Mouse (Mus musculus) heart, adult 11 months (tissue): ENCODE results near the gene Cfap157.

ENCODE experiments used
- DNase-seq: peaks from one replicate; pipeline ENCODE4 v3.0.0; 2022

Cfap157 gene

DNA sequence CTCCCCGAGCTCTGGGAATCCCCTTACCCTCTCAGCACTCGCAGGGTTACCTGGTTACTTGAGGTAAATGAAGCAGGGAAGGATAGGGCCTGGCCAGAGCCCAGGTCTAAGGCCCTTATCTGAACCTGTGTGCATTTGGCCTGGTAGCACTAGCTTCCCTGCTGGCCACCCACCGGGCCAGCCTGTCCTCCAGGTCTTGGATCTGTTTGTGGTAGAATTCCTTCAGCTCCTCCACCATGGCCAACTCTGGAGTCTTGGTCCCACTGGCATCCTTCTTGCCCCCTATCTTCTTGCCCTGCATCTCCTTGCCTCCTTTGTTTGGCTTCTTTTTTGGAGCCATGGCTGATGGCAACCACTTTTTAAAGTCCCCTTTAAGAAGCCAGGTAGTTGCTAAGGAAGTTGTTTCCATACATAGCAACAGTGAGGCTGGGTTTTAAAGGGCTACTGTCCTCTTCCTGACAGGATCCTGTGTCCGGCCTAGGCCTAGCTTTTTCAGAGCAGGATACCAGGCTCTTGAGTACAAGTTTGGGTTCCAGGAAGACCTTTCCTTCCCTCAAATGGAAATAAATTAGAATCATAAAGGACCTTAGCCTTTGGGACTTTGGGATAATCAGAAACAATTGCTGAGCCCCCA, at the start of gene Cfap157:
Cfap157 (minus strand) TSS at position 381 of the 634 bp plus-strand sequence.
- peak; percentile 93 for DNase-seq

DNA sequence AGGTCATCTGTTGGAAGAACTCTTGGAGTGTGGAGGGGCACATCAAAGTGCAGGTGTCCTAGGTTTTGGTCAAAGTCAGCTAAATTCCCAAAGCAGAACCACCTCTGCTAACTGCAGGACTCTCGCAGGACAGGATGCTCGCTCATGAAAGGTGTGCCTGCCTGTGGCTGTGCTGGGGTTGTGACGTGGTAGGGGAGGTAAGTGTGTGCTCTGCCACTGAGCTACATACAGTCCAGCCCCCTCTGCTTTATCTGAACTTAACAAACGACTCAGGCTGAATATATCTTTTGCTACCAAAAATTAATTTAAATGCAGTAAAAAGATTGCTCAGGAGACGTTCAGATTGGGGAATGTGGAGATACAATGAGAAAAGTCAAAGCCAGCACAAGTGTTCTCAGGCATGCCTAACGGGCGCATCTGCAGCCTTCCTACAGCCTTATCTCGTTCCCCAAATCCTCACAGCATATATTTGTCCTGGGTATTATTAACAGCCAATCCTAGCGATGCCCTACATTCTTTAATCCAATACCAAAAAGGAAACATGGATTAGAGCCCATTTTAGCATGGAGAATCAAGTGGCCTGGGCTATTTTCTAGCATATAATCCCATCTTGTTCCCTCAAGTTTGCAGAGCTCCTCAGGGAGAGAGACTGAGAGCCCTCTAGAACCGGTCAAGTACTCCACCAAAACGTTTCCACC, 44.9 kb upstream of the Cfap157 start:
- no peak for DNase-seq

DNA sequence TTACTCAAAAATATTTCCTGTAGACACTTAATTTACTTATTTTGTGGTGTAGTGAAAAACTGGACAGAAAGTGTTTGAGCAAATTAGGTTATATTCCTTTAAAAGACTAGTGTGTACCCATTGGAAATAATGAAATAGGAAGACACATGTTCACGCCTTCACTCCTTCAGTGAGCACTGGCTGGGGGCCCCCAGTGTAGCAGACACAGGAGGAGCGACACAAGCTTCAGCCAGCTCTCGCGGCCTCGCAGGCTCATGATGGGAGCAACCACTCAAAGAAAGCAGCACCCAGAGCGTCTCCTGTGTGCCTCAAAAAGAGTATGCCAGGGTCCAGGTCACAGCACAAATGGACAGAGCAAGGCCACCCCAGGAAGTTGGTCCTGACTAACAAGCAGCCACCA, 41.6 kb upstream of the Cfap157 start:
- DNase-seq = no peak

DNA sequence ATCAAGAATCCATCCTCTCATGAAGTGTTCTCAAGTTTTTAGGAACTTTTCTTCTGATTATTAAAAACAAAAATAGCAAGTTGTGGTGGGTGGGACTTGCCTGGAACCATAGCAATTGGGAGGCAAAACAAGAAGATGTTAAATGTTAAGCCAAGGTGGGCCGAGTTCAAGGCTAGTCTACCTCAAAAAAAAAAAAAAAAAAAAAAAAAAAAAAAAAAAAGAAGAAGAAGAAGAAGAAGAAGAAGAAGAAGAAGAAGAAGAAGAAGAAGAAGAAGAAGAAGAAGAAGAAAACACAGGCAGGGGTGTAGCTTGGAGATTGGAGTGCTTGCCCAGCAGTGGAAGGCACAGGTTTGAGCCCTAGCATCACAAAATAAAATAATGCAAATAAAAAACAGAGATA, 40.5 kb upstream of the Cfap157 start:
- no peak for DNase-seq

DNA sequence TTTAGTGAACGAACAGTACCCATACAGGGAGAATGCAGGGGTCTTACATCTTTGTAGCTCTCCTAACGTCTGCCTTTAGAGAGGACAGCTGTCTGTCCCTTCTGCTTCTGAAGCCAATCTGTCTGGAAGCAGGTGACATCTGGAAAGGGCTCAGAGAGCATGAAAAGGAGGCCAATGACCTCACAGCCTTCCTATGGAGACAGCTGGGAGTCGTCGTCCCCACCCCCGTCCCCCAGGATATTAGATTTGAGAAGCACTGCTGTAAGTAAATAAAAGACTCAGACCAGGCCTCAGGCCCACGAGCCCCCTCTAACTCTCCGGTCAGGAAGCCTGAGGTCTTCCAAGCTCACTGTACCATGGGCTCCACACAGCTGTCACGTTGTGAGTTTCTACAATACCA, 40.0 kb upstream of the Cfap157 start:
- no peak for DNase-seq

DNA sequence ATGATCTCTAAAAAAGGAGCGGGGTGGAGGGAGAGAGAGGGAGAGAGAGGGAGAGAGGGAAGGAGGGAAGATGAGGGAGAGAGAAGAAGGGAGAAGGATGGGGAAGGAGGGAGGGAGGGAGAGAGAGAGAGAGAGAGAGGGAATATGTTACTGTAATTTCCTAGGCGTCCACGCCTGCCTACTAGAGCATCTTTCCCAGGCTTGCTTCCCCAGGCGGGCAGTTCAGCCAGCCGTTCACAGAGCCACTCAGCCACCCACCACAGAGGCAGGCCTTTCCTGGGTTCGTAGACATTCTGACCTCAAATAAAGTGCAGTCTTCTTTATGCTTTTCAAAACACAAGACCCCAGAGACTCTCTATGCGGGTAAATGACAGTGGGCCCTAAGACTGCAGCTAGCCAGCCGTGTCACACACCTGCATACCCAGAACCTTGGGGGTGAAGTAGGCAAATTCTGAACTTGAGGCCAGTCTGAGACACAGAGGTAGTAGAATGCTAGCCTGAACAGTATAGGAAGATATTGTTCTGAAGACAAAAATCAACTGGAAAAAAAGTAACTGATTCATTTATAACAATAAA, 39.4 kb upstream of the Cfap157 start:
- DNase-seq = no peak

DNA sequence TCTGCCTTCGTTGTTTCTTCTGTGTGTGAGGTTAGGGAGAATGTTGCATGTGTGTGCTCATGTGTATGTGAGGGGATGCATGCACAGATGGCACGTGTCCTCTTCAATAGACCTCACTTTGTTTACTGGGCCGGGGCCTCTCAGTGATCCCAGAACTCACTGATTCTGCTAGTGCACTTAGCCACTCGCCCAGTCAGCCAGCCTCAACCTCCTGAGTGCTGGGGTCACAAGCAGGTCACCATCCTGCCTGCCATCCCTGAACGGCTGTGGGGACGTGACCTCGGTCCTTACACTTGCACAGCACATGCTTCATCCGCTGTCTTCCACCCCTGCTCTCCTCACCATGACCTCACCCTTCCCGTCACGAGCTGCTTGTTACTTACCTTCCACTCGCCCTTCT, 38.9 kb upstream of the Cfap157 start:
- DNase-seq = no peak

DNA sequence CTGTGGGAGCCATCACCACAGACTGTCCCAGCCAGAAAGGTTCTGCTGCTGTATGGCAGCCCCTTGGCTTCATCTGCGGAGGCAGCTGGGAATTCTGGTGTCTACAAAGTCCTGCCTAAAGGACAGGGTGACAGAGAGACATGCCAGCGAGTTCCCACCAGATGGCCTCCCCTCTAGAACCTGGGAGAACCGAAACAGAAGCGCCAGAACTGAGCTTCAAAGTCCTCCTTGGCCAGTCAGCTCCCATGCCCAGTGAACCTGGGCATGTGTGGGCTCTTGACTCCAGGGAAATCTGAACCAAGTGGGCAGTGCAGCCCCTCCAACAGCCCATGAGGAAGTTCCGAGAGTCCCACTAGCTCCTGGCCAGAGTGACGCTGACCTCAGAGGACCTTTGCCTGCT, 38.4 kb upstream of the Cfap157 start:
- DNase-seq = no peak

DNA sequence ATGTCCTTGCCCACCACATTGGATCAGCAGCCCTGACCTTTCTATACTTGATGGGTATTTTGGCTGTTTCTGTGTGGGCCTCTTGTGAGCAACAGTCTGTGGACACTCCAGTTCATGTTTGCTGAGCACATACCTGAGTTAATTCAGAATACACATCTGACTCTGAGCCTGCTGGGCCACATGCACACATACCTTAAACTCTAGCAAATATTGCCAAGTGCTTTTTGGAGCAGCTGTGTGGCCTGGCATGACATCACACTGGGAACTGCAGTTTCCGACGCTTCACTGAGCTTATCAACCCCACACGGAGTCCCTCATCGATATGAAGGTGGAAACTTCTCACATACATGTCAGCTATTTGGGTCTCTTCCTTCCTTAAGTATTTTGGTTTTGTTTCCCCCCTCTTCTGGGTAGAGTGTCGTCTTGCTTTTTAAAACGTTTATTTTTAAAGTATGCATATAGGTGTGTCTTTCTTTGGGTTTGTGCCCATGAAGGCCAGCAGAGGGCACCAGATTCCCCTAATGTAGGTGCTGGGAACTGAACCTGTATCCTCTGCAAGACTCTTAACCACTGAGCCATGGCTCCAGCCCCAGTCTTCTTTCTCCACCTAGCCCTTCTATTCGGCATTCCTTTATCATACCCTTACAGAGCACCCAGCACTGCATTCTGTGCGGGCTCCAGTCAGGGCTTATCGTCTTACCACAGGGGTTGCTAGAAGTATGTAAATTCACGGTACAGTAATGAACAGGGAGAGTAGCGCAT, 37.0 kb upstream of the Cfap157 start:
- DNase-seq = no peak

DNA sequence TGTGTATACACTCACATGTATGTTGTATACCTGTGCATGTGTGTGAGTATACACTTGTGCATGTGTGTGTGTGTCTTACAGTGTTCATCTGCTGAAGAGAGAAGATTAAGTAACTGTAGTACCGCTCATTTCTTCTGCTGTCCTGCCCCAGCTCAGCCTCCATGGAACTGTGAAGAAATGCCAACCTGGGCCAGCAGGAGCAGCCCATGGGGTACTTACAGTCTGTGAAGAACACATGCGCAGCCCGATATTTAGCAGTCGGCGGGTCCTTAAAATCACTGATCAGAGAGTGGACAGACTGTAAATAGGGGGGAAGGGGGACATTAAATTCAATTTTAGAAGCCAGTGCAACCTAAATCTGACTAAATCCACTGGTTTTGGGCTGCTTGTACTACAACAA, 34.0 kb upstream of the Cfap157 start:
- DNase-seq = no peak

DNA sequence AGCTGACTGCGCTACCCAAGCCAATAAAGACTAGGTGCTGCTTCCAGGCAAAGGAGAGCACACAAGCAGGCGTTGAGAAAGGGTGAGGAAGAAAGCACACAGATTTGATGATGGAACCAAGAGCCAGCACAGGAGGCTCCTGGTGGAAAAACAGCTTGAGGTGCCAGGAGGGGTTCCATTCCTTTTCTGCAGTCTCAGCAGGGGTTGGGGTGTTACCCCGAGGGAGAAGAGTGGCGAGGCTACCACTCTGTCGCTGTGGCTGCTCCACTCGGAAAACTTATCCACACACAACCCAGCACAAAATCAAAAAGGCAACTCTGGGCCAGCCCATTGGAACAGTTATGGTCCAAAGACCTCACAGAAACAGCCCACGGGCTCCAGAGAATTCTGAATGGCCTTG, 33.4 kb upstream of the Cfap157 start:
- no peak for DNase-seq

DNA sequence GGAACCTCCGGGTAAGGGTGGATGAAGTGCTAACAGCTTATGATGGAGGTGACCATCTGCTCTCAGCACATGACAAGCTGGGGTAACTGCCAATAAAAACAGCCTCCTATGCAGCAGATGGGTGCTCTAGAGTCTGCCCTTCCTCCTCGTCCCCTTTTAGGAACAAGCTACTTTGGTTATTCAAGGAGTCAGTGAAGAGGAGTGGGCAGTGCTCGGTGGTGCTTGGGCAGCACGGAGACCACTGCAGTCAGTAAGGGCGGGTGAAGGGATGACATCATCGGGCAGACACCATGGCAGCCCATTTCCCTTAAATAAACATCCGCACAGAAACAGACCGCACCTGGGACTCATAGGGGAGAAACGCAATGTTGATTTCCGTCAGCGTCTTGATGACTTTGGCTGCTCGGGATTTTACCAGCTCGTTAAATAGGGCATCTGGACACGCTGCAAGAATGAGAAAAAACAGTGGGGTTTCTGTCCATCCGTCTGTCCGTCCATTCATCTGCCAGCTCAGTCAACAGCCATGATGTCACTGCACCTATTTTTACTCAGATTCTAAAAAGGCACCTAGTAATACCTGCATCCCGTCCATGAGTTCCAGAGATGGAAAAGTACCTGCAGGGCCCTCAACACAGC, 32.8 kb upstream of the Cfap157 start:
- no peak for DNase-seq

DNA sequence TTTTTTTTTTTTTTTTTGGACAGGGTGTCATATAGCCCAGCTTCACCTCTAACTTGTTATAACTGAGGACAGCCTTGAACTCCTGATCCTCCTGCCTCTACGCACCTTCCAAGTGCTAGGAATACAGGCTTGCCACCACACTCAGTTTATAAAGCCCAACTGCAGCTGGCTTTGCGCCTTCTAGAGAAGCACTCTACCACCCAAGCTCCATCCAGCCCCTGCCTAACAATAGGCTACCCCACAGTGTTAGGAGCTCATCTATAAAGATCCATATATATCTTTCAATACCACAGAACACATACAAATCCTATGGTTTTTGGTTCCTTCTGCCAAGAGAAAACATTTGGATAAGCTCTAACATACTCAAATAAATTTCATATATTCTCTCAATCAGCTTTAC, 32.3 kb upstream of the Cfap157 start:
- DNase-seq = no peak

DNA sequence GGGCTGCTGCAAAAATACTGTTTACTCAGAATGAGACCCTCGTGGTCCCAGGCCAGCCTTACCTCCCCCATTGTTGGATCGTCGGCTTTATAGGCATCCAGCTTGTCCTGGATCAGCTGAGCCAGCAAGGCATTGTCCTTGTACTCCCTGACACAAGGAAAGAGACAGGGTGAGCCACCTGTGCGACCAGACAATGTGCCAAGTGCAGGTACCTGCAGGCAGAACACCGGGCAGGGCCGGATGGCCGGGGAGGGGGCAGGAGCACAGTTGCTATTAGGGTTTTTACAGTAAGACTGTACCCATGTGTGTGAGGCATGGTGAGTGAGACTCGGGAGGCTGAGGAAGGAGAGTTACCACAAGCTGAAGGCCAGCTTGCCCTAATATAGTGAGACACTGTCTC, 27.7 kb upstream of the Cfap157 start:
- no peak for DNase-seq

DNA sequence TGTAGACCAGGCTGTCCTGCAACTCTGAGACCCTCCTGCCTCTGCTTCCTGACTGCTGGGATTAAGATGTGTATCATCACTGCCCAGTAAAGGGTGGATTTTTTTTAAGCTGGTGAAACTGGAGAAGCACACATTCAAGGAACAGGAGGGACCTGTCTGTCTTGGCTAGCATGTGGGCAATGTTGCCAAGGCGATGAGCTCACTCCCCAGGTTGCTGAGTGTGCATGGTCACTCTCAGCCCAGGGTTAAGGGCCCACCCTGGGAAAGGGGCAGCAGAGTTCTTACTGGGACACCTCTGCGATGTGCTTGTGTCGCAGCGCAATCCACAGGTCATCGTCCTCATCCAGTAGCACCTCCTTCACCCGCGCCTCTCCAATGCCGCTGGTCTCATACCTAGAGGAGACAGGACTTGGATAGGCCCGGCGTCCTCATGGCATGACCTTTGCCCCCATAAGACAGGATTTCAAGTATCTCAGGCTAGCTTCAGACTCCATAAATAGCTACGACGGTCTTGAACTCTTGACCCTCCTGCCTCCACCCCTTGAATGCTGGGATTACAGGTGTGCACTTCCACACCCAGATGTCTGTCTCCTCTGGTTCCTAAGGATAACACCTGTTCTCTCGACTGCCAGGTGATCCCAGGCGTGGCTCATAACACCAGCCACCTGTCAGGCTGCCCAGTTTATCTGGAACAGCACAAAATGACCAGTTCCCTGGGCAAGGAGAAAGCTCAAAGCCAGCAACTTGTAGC, 24.8 kb upstream of the Cfap157 start:
- DNase-seq = no peak

DNA sequence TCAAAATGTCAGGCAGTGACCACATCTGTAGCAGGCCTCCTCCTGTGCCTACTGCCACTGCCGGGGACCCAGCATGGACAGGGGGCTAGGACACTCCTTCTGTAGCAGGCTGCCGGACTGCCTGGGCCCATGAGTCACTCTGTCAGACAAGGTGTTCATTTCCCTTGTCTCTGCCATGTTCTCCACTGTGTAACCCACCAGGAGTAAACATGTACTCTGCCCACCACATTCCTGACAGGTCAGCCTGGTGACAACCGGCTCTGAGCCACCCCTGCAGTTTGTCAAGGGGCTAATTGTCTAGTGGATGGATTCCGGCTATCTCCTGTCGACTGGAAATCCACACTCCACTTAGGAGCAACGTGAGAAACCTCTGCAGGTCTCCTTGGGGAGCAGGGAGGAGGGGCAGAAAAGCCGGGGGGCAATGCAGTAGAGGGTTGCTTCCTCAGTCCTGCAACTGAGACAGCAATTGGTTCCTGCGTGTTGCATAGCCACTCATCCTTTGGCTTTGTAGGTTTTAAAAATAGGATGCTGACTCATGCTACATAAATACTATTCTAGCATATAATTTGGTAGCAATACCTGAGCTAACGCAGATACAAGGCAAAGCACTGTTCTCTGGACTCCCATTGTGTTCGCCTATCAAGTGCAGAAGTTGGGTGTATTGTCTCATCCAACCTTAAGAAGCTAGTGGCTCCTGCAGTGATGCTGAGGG, 14.2 kb upstream of the Cfap157 start:
- no peak for DNase-seq

DNA sequence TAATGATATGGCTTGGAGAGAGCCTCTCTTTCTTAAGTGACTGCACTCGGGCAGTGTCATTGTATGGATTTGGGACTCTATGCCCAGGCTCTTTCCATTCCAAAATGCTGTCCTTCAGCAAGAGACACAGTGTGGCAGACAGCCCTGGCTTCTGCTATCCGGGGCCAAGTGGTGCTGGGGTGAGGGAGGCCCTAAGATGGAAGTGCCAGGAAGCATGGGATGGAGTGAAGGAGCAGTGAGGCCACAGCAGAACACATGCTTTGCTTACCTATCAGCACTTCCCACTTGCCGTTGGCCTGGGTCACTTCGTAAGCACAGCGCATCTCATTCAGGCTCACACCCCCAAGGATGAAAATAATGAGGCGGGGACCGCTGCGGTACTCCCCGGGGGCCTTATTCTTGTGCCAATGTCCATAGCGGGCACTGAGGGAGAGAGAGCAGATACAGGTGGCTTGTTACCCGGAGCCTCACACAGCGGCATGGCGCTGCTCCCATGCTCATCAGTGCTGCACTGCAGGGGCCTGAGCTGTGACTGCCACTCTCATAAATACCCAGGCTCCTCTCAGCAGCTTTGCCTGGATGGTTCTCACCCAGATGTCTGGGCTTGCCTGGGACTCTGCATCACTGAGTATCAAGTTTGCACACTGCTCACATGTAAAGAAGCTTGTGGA, 11.7 kb upstream of the Cfap157 start:
- no peak for DNase-seq

DNA sequence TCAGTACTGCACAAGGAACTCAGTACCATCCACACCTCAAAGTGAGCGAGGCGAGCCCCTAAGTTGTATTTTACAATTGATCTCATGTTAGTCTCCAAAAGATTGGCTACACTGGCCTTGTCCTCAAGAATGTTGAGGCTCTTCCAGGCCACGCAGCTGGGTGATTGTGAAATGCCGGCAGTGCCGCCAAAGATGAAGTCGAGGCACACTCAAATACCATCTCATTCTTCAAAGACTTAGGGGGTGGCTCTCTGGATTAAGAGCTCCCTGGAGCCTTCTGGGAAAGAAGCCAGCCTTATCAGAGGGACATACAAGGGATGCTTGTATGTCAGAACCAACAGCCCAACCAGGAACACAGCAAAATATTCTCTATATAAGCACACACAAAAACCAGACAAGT, 7.1 kb upstream of the Cfap157 start:
- DNase-seq = peak; percentile 98

DNA sequence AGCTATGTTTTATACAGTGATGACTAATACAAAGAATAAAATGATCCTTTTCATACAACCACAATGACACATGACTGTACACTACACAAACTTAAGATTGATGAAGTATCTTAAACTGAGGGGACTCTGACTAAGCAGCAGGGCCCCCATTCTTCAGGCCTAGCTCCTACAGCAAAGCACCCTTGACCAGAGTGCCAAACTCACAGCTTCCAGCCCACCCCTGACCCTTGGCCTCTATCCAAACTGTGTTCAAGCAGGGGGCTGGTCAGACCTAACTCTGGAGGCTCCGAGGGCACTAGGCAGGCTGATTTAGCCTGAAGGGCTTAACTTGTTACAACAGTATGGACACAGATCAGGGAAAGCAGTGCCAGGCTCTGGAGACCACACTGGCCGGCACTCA, 4.4 kb upstream of the Cfap157 start:
- DNase-seq = no peak

DNA sequence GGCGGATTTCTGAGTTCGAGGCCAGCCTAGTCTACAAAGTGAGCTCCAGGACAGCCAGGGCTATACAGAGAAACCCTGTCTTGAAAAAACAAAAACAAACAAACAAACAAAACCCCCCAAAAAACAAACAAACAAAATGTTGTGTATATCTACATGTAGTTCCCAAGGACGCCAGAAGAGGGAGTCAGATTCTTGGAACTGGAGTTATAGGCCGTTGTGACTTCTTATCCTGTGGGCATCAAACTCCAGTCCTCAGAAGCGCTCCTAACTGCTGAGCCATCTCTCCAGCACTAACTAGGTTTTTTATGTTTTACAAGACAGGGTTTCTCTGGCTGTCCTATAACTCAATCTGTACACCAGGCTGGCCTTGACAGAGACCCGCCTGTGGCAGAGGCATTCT, 2.9 kb upstream of the Cfap157 start:
- DNase-seq = no peak

DNA sequence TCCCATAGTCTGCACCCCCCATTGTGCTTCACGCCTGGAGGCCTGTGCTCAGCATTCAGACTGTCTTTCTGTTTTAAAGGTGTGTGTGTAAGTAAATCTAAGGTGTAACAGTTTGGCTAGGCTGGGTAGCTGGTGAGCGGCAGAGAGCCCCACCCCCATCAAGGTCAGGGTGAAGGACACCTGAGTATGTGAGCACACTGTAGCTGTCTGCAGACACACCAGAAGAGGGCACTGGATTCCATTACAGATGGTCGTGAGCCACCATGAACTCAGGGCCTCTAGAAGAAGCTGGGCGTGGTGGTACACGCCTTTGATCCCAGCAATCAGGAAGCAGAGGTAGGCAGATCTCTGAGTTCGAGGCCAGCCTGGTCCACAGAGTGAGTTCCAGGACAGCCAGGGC, 2.5 kb downstream of the Cfap157 start:
- no peak for DNase-seq
